Mouse (Mus musculus): Measurements from ENCODE around the gene A530032D15Rik. TPM values are rescaled to one million over a fixed set of nuclear protein-coding genes. Genes with fewer than 3 reads are reported as not detected.
"Not testable (repeated sequence)": the region's sequence is repeated elsewhere in the genome, so short reads cannot be mapped to it uniquely, and the experiment has no call there.

The A530032D15Rik gene
- total RNA-seq, 2 experiments from 2014 or later = not detected

GRCm38 (mm10) chr1:85071690-85072089, 38.0 kb downstream of the A530032D15Rik start:
- not testable (repeated sequence) for DNase-seq (ENCODE audit: low spot score in 2 of 2)

DNA sequence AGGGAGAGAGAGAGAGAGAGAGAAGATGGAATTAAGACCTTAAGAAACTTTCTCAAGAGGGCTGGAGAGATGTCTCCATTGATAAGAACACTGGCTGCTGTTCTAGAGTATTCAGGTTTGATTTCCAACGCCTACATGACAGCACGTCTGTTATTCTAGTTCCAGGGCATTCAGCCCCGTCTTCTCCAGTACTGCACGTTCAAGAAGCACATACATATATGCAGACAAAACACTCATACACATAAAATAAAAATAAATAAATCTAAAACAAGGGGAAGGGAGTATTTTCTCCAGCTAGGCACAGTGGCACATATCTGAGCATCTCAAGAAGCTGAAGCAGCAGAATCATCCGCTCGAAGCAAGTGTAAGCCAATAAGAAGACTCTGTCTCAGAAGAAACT, 73.9 kb downstream of the A530032D15Rik start:
- not testable (repeated sequence) for DNase-seq (ENCODE audit: low spot score in 2 of 2)

DNA sequence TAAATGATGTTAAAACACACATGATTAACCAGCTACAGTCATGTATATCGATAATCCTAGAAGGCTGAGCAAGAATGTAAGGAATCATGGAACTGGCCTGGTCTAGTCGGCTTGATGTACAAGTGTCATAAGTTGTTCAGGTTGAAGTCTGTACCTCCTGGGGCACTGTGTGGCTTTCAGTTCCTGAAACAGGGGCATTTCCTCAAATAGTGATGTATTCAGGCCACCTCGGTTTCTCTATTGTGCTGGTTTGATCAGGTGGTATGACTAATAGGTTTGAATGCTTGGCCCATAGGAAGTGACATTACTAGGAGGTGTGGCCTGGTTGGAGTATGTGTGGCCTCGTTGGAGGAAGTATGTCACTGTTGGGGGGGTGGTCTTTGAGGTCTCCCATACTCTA, 75.3 kb downstream of the A530032D15Rik start:
- not testable (repeated sequence) for DNase-seq (ENCODE audit: low spot score in 2 of 2)

DNA sequence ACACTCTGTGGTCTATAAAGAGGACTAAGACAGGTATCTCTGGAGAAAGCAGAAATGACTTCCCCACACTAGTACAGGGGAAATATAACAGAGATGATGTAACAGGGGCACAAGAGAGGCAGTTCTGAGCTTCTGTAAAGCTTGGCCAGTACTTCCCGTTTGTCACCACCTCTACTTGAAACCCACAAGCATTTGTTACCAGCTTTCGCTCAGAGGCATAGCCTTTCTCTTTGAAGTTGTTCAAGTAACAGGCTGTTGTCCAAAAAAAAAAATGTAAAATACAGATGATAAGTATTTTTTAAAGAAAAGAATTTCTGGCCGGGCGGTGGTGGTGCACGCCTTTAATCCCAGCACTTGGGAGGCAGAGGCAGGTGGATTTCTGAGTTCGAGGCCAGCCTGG, 76.0 kb downstream of the A530032D15Rik start:
- not testable (repeated sequence) for DNase-seq (ENCODE audit: low spot score in 2 of 2)

Other genes with a start within 250 kb of the A530032D15Rik start
- 10 to 100 TPM; 11.7 to 12.4 TPM for gene Slc16a14, start 174.7 kb downstream of the A530032D15Rik start, total RNA-seq (2021)
- gene Gm10553, start 9.7 kb downstream of the A530032D15Rik start, total RNA-seq (2021) = not detected
- under 1 TPM; 0.50 to 0.86 TPM for gene C130026I21Rik, start 160.7 kb upstream of the A530032D15Rik start, total RNA-seq (2021)